Mouse (Mus musculus) c-Kit-negative CD71-positive TER-119-positive erythroid progenitor cells, embryonic 14.5 days (primary cell): ENCODE data around the gene Snx7.

Experiments used
- DNase-seq: peaks from one replicate; pipeline ENCODE4 v3.0.0-alpha.2; 2013; ENCODE audit warnings: low read depth, low spot score

Gene Snx7

GRCm38 (mm10) chr3:117817635-117818034 is 51.1 kb downstream of the Snx7 start:
- no peak for DNase-seq

GRCm38 (mm10) chr3:117814218-117814617 is 54.5 kb downstream of the Snx7 start:
- no peak for DNase-seq

- DNase-seq, result no peak
These were observed 56.6 kb downstream of the Snx7 start for GRCm38 (mm10) chr3:117812135-117812534.

GRCm38 (mm10) chr3:117805782-117806181 is 63.0 kb downstream of the Snx7 start:
- DNase-seq, result no peak

GRCm38 (mm10) chr3:117794501-117794900 is 74.2 kb downstream of the Snx7 start:
- no peak for DNase-seq

GRCm38 (mm10) chr3:117791951-117792350 is 76.8 kb downstream of the Snx7 start:
- DNase-seq, result no peak

- DNase-seq, result no peak
These were observed 77.5 kb downstream of the Snx7 start for GRCm38 (mm10) chr3:117791273-117791672.

GRCm38 (mm10) chr3:117788800-117789693 is 79.7 kb downstream of the Snx7 start:
- DNase-seq, result no peak

- no peak for DNase-seq
These were observed 81.5 kb downstream of the Snx7 start for GRCm38 (mm10) chr3:117787247-117787646.

GRCm38 (mm10) chr3:117752151-117752757 is 116.5 kb downstream of the Snx7 start:
- no peak for DNase-seq

GRCm38 (mm10) chr3:117751665-117752064 is 117.1 kb downstream of the Snx7 start:
- DNase-seq, result no peak

GRCm38 (mm10) chr3:117749256-117749655 is 119.5 kb downstream of the Snx7 start:
- no peak for DNase-seq

- no peak for DNase-seq
These were observed 129.0 kb downstream of the Snx7 start for GRCm38 (mm10) chr3:117739760-117740159.

- DNase-seq, result no peak
These were observed 136.1 kb downstream of the Snx7 start for GRCm38 (mm10) chr3:117732661-117733060.
